Mouse (Mus musculus) gastrocnemius, postnatal 4 days (tissue): Measurements from ENCODE around the gene Accsl. TPM values are rescaled to one million over a fixed set of nuclear protein-coding genes. Genes with fewer than 3 reads are reported as not detected.
A peak's percentile ranks its signal among the peaks of the same experiment; 100 is the strongest.

Experiments
- DNase-seq, 2 experiments: peaks; one replicate each; pipeline ENCODE4 v3.0.0; 2021 to 2022; ENCODE audit warnings: low spot score in 2 of 2, mixed read lengths in 2 of 2
- total RNA-seq, 2 experiments: library from RNA; stranded (reverse); gene quantifications; 2 replicates each; pipeline ENCODE4 v1.2.3; 2021

The Accsl gene
- total RNA-seq, 2 experiments from 2014 or later: not detected

DNA sequence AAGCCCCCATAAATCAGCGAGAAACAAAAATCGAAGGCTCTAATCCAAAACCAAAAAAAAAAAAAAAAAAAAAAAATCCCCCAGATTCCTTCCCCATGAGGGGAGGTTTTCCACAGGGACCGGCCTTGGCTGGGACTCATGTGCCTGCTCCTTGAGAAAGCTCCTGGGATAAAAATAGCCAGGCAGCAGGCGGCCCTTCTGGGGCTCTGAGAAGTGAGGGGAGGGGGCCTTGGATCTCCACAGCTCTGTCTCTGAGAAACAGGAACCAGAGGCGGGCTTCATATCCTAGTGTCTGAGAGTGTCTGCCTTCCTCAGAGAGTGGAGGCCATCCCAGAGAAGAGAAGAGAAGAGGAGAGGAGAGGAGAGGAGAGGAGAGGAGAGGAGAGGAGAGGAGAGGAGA, 8.0 kb upstream of the Accsl start:
- no peak for DNase-seq

DNA sequence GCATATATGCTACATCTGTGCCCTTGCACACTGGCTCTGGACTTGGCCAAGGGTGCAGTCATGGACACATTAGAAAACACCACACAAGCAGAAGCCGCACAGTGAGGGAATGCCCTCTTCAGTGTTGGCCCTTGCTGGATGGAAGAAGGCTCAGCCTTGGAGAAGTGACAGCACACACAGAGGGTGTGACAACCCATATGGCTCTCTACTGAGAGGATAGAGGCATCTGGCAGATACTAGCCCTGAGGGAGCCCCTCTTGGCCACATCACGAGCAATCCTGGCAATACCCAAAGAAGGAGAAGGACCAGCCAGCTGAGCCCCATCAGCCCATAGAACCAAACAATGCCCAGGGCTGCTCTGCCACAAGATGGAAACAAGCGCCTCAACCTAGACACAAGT, 5.6 kb upstream of the Accsl start:
- no peak for DNase-seq

DNA sequence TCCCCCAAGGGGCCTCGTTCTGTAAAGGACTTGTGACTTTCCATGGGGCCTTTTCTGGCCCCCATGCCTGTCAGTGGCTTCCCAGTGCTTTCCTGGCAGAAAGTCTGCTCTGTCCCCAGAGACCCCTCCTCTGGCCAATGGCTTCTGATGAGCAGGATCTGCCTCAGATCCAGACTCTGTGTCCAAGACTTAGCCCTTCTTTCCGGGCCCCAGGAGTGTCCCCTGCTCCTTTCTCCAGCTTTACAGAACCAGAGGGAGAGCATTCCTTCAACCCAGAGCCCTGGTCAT, 5.2 kb upstream of the Accsl start:
- DNase-seq: peak in 1 of 2 experiments; percentile 26

DNA sequence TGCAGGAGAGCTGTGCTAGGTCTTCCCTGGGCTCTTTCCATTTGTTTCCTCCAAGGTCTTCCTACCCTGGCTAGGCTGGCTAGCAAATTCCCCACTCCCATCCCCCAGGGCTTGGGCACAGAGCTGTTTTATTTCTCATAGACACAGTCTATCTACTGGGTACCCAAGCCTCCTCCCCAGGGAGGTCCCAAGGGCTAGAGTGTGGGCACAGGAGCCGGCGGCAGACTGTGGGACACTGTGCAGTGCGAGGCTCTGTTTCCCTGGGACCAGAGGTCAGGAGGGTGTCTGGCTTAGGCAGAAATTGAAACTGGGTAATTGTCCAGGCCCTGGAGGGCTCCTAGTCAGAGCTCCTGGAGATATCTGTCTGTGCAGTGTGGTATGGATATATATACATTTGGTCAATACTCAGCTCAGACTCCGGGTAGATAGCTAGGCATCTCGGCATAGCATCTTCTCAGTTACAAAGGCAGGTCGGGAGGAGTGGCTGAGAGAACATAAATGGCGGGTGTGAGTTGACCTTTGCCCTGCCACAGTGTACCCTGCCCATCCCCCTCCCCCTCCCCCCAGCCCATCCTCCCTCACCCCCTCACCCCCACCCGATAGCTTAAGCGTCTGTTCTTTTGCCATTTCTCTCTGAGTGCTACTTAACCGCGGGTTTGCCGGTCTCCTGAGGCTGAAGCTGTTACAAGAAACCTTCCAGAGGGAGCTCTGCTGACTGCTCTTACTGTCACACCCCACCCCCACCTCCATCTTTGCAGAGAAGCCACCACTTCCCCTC, 4.7 kb upstream of the Accsl start:
- no peak for DNase-seq

DNA sequence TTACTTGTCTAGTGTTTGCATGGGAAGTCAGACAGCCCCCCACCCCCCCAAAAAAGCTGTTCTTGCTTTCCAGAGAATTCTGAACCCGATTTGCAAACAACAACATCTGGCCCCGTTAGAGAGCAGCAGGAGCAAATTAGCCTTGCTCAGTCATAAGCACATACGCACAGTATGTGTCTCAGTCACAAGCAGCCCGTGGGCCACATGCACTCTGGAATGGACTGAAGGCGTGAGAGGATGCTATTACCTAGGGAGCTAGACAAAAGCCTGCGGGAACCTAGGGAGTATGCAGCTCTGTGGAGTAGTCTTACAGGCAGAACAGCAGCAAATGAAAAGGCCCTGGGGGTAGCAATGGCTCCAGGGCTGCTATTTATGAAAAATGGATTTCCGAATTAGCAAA, 3.3 kb upstream of the Accsl start:
- no peak for DNase-seq

DNA sequence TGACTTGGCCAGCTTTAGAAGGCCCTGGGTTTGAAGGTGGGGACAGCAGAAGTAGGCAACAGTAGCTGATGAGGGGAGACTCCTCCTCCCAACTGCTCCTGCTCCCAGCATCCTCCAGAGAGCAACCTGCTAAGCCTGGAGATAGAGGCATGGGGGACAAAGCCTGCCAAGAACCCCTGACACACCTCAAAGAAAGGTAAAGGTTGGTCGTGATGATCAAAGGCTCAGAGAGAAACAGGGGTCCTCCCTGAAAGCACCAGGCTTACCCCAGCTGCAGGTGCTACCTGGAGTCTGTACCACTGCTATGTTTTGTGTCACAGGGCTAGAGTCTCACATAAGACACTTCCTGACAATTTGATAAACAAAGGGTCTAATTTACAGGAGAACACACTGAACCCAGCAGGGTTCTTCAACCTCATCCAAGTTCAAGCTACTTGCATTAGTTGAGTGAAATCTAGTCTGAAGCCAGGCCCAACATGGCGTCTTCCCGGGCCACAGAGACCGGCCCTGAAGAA, 2.5 kb upstream of the Accsl start:
- no peak for DNase-seq

DNA sequence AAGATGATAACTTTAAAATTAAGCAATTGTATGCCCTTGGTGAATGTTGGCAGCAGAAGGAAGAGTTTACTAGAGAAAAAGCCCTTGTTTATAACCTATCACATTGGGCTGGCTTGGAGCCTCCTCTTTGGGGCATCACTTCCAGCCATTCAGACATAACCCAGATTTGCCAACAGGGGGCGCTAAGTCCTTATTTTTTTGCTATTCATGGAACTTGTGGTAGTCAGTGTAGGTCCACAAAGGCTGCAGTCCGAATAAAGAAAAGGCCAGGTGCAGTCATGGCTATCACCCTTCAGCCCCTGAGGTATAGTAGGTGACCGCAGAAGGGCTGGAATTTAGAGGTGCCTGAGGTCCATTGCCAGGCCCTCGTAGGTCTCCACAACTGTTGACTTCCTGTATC, 1.9 kb upstream of the Accsl start:
- peak; percentile 56 to 63 for DNase-seq

DNA sequence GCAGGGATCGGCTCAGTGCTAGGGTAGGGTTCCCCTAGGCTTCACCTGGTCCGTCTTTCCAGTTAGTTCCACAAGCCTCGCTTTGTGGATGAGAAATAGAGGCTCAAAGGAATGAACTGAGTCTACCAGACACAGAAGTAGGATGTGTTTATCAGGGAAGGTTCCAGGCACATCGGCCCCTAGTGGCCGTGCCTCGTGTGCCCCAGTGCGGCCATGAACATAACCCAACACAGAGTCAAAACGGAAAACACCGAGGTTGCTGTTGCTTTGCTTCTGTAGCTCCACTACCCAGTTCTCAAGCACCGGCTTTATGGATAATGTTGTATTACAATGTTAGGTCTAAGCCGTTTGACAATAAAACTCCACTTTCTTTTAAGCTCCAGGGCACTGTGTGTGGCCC, 391 bp downstream of the Accsl start:
- DNase-seq: no peak

DNA sequence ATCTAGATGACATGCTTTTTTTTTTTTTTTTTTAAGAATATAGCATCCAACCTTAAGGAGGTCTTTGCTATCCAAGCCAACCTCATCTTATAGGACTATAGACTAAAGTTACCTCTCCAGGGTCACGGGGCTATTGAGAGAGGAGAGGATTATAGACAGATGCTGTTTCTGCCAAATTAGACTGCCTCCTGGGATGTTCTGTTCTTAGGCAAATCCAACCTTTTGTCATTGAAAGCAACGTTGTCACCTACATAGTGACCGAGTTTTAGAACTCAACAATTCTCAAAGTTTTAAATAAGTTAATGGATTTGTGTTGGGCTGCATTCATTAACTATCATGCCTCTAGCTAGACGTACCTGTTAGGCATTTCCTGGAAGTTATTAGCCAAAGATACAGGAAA, 5.7 kb downstream of the Accsl start:
- DNase-seq: no peak

DNA sequence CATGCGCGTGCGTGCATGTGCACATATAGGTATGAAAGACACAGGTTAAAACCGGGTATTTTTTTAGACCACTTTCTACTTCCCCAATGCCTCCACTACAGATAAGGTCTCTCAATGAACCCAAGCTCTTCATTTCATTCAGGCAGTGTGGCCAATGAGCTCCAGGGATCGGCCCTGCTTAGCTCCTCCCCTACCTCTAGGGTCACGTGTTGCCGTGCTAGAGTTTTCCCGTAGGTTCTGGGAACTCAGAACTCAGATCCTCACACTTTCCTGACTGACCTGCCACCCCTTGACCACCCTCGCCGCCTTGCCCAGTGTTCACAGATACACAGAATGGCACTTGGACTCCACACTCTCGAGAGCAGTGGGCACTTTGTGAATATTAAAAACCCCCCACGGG, 10.1 kb downstream of the Accsl start:
- no peak for DNase-seq

DNA sequence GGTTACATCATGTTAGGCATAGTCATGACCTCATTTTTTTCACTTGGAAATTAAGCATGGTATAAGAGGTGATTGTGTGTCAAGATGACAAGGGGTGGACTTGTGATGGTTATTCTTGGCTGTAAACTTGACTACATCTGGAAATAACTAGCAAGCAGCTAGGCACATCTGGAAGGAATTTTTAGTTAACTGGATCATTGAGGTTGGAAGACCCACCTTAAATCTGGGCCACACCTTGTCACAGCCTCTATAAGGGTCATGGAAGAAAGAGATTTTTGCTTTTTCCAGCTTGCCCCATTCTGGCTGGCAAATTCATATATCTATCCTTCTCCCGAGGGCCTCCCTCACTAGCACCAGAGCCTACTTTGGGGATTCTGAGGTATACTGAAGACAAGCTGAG, 17.7 kb downstream of the Accsl start:
- DNase-seq: no peak

DNA sequence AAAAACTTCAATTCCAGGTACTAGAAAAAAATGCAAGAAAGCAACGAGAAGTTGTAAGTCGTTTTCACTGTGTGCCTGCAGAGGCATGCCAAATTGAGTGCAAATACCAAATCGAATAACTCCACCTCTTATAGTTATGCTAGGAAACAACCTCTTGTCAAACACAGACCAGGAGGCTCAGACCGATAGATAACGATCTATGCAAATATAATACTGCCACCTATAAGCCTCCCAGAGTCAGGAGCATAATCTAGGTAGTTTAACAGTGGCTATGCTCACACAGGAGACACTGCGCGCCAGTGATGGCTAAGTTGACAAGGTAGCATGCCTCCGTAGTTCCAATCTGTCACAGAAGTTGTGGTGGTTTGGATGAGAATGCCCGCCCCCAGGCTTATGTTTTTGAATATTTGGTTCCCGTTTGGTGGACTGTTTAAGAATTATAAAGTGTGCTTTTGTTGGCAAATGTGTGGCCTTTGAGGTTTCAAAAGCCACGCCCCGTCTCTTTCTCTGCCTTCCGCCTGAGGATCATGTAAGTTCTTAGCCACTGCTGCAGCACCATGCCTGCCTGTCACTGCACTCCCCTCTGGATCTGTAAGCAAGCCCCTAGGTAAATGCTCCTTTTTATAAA, 18.5 kb downstream of the Accsl start:
- no peak for DNase-seq

DNA sequence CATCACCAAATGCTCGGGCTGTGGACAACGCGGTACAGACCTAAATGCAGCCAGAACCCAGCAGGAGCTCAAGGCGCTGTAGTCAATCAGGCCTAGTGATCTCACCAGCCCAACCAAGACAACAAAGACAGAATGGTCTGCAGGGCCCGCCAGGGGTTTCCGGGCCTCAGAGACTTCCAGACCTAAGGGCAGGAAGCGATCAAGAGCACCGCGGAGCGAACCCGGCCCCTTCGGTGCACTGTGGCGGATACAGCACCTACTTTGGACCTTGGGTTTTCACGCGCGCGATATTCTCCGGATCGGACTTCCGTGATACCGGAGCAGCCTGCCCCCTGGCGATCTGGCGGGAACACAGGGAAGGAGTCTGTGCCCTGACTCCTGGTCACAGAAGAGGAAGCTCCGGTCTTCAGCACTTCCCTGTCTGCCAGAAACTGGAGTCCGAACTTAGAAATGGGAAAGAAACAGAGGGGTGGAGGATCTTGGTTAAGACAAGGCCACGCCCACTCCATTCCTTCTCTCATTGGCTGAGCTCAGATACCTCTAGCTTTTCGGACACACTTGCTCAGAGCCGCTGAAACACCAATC, 19.4 kb downstream of the Accsl start, which contains the start of gene Accs:
TSS of gene Accs (minus strand) at position 439 of the 585 bp plus-strand sequence.
- peak; percentile 45 to 75 for DNase-seq

DNA sequence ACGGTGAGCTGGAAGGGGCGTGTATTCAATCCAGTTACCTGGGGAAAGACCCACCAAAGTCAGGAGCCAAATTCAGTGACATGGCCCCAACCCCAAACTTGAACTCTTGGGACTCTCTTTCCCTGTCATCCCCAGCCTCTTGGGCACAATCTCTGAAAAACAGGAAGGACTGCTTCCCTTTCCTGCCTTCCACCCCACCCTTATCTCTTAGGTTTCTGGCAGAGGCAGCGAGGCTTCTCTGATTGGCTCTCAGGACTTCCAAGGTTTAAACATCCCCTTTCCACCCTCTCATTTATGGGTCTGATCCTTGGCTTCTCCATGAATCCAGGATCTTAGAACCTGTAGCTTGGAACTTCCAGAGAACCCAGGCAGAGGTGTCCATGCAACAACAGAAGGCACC, 27.6 kb downstream of the Accsl start:
- DNase-seq: no peak

DNA sequence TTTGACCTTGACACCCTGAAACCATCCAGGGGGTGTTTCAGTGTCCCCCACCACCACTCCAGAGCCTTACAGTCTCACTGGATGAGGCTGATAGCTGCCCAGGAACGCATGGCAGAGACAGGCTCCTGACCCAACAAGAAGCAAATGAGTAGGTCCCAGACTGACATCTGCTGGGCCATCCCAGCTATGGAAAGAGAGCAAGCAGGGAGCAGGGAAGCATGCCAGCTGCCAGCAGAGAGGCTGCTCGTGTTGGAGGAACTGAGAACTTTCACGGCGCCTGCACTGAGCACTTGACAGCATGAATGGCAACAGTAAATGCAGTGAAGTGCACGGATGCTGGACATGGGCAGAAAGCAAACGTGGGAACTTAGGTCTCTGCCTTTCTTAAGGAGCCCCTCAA, 28.8 kb downstream of the Accsl start:
- no peak for DNase-seq

DNA sequence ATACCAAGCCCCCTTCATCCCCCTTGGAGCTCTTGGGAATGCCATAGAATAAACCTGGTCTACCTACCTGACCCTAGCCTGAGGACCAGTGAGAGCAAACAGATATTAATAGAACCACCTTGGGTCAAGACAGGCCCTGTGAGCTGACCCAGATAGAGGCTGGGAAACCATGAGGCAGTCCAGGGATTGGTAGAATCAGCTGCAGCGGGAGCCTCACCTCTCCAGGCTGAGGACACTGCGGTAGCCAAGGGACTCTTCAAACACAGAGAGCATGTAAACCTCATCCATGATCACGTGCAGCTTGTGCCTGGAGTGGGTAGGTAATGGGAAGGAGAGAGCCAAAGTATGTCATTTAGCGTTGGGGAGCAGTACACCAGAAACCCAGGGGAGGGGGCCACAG, 30.0 kb downstream of the Accsl start:
- no peak for DNase-seq

DNA sequence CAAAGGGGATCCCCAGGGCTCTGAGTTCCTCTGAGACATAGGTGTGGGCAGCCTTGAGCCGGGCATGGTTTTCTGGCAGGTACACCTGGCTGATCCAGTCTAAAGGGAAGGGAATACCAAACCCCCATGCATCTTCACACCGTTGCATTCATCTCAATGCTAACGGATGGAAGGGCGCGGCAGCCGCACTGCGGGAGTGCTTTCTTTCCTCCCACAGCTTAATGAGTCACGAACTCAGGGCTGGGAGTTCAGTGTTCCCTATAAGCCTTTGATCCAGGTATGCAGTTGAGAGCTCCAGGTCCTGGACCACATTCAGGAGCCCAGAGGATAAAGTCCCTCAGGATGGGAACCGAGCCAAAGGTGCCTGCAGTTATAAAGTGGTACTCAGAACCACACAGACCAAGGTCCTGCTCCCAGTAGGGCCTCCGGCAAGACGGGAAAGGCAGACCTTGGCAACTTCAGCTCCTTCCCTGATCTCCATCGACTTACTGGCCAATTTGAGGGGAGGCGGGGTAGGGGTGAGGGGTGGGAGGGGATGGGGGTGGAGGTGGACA, 32.6 kb downstream of the Accsl start:
- DNase-seq: no peak

DNA sequence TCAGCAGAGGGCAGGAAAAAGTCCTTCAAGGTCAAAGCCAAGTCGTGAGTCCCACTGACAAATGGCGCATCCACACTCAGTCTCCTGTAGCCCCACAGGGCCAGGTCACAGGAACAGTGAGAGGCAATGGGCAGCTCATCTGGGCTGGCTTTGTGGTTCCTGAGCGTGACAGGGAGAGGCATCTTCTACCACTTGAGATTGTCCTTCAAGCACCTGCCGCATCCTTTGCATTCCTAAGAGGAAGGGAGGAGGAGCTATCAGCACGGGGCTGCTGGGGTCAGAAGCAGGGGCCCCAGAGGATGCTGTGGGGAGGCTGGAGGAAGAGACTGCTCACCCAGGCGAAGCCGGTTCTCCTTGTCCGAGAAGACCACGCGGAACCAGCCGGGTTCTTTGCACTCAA, 33.4 kb downstream of the Accsl start:
- no peak for DNase-seq

DNA sequence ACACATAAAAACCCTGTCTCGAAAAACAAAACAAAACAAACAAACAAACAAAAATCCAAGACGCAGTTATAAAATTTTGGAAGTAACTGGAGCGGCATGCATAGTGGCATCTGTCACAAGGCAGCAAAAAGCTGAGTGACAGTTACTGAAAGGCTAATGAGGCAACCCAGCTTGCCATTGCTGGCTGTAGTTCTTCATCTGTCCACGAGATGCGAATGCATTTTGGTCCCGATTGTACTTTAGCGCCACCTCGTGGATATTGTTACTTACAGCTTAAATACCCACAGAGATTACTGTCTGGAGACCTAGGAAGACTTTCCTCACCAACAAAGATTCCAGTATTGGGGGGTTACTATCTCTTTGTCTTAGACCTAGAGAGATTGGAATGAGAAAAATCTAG, 45.4 kb downstream of the Accsl start:
- DNase-seq: peak in 1 of 2 experiments; percentile 70

DNA sequence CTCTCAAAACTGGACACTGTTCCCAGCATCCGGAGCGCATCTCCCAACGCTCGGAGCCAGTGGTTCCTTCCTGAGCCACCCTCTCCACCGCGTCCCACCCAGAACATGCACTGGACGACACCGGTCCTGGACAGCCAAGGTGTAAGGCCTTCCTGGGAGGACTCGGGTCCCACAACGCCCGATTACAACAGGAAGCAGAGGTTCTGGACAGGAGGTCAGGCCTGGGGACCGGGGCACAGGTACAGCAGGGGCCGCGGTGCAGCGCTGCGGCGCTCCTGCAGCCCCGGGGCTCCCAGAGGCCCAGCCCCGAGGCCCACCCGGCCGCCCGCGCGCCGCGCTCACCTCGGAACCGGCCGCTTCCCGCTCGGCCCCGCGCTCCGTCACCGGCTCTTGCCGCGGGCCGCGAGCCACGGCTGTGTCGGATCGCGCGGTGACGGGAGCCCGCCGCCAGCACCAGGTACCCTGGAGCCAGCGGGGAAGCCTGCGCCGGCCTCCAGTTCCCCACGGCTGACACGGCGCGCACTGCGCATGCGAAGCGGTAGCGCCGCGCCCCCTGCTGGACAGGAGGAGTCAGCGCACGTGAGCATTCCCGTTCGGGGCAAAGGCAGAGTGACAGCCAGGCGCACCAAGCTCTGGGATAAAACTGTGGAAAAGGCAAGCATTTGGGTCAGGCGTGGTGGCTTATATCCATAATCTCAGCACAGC, 46.8 kb downstream of the Accsl start, which contains the start of gene Ext2:
TSS of gene Ext2 (minus strand) at position 524 of the 705 bp plus-strand sequence.
- peak; percentile 87 to 90 for DNase-seq

DNA sequence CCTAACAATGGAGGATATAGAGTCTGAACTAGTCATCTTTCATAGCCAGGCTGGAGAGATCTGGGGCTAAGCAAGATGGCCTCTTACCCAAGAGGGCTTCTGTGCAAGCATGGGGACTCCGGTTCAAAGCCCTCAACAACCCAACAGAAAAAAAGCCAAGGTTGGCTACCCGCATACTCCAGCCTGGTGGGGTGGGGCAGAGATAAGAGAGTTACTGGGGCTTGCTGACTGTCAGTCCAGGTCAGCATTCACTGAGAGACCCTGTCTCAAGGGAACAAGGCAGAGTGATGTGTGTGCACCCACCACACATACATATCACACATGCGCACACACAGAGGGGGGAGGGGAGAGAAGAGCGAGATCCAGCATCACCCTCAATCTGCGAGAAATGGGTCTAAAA, 51.2 kb downstream of the Accsl start:
- DNase-seq: no peak

DNA sequence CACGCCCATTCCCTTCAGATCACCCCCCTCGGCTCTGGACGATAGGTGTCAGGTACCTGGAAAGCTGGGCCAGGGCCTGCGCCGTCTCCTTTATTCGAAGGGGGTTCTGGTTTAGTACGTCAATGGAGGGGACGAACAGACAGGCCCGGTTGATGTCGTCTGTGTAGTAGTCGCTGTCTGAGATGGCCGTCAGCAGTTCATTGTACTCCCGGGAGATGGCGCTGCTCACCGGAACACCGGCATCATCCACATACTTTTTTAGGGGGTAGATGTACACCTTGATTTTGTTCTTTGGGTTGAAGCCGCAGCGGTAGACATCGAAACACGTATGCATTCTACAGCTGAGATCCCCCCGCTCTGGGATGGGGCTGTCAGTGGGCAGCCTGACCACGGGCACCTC, 55.6 kb downstream of the Accsl start:
- DNase-seq: no peak
